Mouse (Mus musculus) left cerebral cortex, adult 18-20 months (tissue): ENCODE measurements around the gene Ptges2. TPM values are rescaled to one million over a fixed set of nuclear protein-coding genes. Genes with fewer than 3 reads are reported as not detected.

Experiments
- DNase-seq, 2 experiments: peaks; one replicate each; pipeline ENCODE4 v3.0.0; 2021 to 2022; ENCODE audit warnings: low spot score in 2 of 2, mixed read lengths in 1 of 2
- total RNA-seq, 2 experiments: library from RNA; stranded (reverse); gene quantifications; 2 replicates each; pipeline ENCODE4 v1.2.3; 2021

The Ptges2 gene
- total RNA-seq, 2 experiments from 2014 or later, result 49.5 to 51.2 TPM

- no peak for DNase-seq
Observed at GRCm38 (mm10) chr2:32438733-32439132, 43.0 kb downstream of the Ptges2 start.

GRCm38 (mm10) chr2:32439177-32439576 lies 43.5 kb downstream of the Ptges2 start:
- DNase-seq, result no peak

DNA sequence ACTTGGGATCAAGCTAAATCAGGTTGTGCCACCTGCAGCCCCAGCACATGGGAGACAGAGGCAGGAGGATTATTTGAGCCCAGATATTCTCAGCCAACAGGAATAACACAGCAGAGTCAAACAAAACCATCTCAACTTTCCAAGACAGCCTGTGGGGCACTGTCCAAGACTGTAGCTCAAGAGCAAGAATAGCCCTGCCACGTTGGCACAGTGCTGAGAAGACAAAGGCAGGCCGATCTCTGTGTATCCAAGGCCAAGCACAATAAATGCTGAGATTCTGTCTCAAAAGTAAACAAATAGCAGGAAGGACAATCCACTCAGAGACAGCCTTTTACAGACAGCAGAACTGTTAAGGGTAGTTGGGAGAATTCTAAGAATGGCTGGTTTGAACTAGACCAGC lies 44.5 kb downstream of the Ptges2 start:
- DNase-seq, result no peak

GRCm38 (mm10) chr2:32440632-32441031 lies 44.9 kb downstream of the Ptges2 start:
- no peak for DNase-seq

DNA sequence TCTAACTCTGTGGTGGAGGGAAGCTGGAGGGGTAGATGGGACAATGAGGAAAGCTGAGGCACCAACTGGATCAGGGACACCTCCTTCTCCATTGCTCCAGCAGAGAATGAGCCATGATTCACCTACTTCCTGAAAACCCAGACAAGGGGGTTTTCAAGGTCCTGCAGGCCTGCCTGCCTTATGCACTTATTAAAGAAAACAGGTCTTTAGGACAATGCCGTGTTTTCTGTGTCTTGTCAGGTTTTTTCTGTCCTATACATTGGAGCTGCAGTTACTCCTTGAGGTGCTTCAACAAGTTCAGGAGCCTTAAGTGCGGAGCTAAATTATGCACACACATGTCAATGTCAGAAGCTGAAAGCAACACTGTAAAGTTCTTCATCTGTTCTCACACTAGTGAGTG lies 45.9 kb downstream of the Ptges2 start:
- no peak for DNase-seq

DNA sequence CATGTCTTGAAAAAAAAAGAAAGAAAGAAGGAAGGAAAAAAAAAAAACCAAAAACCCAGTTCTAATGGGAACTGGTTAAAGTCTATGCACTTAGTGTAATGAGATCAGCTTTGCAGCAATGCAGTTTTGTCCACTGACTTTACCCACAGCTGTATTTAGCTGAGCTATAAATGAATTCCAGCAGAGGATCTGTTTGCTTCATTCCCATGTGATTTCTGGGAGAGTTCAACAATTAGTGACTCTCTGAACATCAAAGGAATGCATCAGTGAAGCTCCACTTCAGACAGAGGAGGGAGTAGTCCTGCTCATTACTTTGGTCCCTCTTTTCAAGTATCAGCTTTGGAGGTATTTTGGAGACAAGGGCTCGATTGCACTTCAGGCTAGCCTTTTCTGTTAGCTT lies 49.8 kb downstream of the Ptges2 start:
- DNase-seq, result no peak

DNA sequence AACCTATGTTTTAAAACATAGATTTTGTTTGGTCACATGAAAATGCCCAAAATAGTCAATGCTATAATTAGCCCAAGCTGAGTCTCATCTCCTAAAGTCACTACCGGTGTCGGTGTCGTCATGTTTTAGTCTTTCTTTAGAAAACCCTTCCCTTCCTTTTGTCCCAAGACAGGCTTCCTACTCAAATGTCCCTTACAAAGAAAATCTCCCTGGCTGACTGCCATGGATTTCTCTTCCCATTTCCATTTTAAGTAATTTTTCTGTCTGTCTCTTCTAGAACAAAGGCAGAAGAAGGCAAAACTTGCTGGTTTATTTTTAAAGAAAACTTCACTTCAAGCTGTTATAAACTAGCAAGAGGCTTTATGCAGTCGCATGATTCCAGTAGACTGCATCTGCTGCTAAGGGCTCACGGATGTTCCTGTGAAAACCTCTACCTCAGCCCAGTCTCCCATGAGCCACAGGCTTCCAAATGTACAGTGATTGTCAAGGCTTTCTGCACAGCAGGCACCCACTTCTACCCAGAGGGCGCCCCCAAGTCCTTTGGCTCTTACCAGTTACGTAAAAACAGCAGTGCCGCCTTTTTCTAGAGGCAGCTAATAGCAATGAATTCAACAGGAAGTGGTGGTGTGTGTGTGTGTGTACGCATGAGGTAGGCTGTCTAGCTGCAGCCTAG lies 51.7 kb downstream of the Ptges2 start:
- DNase-seq, result peak; percentile 47 to 62

DNA sequence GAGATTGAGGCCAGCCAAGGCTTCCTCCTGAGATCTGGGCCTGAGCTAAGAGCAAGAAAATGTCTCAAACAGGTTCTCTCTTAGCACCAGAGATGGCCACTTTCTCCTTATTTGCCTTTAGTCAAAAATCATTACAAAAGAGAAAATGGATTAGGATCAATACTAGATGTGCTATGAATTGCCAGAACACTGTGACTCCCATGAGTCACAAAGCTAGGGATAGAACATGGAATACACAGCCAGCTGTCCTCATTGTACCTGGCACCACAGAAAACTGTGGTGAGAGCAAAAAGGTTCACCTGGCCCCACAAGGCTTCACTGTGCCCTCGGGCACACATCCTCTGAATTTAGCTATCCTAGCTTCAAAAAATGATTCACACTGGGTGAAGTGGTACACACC lies 52.8 kb downstream of the Ptges2 start:
- no peak for DNase-seq

DNA sequence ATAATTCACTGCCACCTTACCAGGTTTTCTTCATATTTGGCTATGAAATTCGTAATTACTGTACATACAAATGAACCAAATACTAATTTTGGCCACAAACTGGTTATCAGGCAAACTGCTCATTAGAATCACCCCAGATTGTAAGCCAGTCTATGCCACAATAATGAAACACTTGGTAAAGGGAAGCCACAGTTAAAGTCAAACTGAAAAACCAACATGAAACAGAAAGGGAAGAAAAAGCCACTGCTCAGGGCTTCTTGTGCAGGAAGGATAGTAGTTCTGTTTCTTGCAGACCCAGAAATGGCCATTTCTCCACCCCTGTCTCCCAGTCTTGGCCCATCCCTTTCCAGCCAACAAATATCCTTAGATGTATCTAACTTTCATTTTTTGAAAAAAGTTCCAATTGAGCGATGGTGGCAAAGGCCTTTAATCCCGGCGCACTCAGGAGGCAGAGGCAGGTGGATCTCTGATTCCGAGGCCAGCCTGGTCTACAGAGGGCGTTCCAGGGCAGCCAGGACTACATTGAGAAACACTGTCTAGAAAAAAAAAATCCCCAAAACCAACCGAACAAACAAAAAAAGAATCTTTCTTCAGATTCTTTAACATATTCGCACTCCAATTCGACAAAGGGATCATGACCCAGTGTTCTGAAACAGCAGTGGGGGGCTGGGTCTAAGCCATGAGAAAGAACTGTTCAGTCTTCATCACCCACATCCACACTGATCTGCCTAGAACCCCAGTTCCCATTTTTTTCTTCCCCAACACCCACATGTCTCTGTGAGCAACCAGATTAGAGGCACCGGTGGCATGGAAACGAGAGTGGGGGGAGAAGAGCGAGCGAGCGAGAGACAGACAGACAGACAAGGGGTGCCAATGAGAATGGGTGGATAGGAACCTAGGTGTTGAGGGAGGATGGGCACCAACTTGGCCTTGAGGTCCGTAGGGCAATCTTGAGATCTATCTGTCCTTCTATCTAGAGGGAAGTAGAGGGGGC lies 54.4 kb downstream of the Ptges2 start, which contains the start of gene Naif1:
Naif1 (plus strand) TSS at position 697 of the 994 bp plus-strand sequence.
- peak in 1 of 2 experiments; percentile 38 for DNase-seq

DNA sequence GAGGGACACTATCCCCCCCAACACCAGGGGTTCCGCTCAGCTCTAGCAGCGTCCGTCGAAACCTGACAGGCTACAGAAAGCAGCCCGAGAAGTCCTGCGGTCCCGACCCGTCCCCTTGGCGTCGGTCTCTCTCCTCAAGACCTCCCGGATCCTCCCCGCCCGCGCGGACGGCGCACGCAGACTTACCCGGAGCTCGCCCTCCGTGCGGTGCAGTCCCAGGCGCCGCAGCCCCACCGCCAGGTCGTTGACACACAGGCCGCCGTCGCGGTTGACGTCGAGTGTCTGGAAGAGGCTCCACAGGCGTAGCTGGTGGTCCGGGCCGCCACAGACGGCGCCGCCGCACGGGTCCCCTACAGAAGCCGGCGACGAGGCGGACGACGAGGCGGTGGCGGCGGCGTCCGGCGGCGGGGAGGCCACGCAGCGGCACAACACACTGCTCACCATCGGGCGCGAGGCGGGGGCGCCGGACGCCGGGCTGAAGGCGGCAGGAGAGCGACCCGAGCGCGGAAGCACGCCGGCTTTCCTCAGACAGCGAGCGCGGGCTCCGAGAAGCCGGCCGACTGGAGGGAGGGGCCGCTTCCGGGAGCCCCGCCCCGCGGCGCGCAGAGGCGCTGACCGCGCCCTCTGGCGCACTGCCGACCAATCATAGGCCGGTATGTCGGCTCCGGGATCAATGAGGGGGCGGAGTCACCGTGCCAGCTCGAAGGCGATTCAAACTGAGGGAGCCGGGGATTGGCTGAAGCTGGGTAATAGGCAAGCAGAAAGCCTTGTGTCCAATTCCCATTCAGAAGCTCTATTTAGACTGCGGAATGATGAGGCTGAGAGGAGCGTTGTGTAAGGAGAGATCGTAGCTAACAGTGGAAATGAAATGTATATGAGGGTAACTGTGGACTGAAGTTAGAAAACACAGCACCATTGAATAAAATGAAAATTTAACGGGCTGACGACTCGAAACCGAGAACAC lies 55.5 kb downstream of the Ptges2 start, which contains the start of gene Slc25a25:
Slc25a25 (minus strand) TSS at position 565 of the 964 bp plus-strand sequence.
- peak; percentile 97 to 98 for DNase-seq

DNA sequence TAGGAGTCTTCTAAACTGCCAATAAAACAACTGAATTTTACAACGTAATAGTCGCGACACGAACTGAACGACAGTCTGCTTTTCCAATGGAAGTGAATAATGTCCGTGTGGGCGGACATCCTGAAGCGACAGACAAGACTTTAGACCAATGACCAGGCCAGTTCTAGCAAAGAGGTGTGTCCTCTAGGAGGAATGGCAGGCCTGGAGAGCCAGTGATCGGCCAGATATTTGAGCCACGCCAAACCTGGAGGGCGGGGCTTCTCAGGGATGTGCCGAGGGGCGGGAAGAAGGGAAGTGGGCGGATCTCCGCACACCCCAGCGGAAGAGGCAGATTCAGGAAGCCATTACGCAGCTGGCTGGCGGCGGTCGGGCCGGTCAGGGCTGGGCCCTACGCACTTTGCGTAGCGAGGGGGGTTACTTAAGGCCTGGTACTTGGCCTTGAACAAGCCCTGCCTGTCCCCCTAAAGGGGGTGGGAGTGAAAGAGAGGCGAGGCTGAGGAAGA lies 56.2 kb downstream of the Ptges2 start:
- peak; percentile 96 to 99 for DNase-seq

DNA sequence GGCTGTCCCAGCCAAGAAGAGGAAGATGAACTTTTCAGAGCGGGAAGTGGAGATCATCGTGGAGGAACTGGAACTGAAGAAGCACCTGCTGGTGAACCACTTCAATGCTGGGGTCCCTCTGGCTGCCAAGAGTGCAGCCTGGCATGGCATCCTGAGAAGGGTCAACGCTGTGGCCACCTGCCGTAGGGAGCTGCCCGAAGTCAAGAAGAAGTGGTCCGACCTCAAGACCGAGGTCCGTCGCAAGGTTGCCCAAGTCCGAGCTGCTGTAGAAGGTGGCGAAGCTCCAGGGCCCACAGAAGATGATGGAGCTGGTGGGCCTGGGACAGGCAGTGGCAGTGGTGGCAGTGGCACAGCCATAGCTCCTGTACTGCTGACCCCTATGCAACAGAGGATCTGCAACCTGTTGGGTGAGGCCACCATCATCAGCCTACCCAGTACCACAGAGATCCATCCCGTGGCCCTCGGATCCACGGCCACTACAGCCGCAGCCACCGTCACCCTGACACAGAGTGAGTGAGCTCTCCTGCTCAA lies 56.8 kb downstream of the Ptges2 start:
- DNase-seq, result no peak

- DNase-seq, result no peak
Observed at GRCm38 (mm10) chr2:32453641-32454303, 58.1 kb downstream of the Ptges2 start.

- DNase-seq, result no peak
Observed at GRCm38 (mm10) chr2:32454633-32455032, 58.9 kb downstream of the Ptges2 start.

DNA sequence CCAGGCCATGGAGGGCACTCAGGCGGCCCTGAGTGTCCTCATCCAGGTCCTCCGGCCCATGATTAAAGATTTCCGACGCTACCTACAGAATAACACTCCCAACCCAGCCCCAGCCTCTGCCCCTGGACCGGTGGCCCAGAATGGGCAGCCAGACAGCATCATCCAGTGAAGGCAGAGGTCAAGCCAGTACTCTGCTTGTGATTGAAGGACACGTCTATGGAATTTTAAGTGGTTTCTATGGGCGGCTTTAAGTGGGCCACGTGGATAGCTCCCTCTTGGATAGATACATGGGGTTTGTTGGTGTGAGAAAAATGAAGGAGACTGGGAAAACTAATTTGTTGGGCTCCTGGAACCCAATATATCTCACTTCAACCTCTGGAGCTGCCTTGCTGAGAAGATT lies 59.4 kb downstream of the Ptges2 start:
- DNase-seq, result no peak

Other genes starting within 250 kb of the Ptges2 start
- gene Prrc2b, start 244.8 kb upstream of the Ptges2 start, total RNA-seq, result 100 to 1,000 TPM; 259 to 266 TPM
- 10 to 100 TPM; 19.3 to 23.5 TPM for gene Pomt1, start 159.3 kb upstream of the Ptges2 start, total RNA-seq
- 10 to 100 TPM; 49.6 to 53.6 TPM for gene Uck1, start 135.7 kb upstream of the Ptges2 start, total RNA-seq
- gene Golga2, start 108.5 kb upstream of the Ptges2 start, total RNA-seq, result 10 to 100 TPM; 84.2 to 88.5 TPM
- 100 to 1,000 TPM; 205 to 210 TPM for gene Swi5, start 107.8 kb upstream of the Ptges2 start, total RNA-seq
- 10 to 100 TPM; 66.4 to 78.3 TPM for gene Ciz1, start 43.6 kb upstream of the Ptges2 start, total RNA-seq
- 1,000 to 10,000 TPM; 1,236 to 1,244 TPM for gene Dnm1, start 42.6 kb upstream of the Ptges2 start, total RNA-seq
- 100 to 1,000 TPM; 283 to 350 TPM for gene 1110008P14Rik, start 14.0 kb upstream of the Ptges2 start, total RNA-seq
- under 1 TPM; 0.77 to 0.84 TPM for gene Lcn2, start 7.6 kb upstream of the Ptges2 start, total RNA-seq
- gene Naif1, start 54.6 kb downstream of the Ptges2 start, total RNA-seq, result 1 to 10 TPM; 3.7 to 4.6 TPM
- 10 to 100 TPM; 67.5 to 72.1 TPM for gene Slc25a25, start 55.5 kb downstream of the Ptges2 start, total RNA-seq
- gene Fam102a, start 139.4 kb downstream of the Ptges2 start, total RNA-seq, result 10 to 100 TPM; 67.3 to 68.4 TPM
- gene Dpm2, start 175.0 kb downstream of the Ptges2 start, total RNA-seq, result 10 to 100 TPM; 71.4 to 77.1 TPM
- gene Pip5kl1, start 178.9 kb downstream of the Ptges2 start, total RNA-seq, result 10 to 100 TPM in 1 of 2 experiments, 1 to 10 TPM in 1; 8.6 to 10.3 TPM
- under 1 TPM; 0.79 to 0.82 TPM for gene 9430097D07Rik, start 179.8 kb downstream of the Ptges2 start, total RNA-seq
- 10 to 100 TPM; 40.6 TPM for gene St6galnac4, start 191.2 kb downstream of the Ptges2 start, total RNA-seq
- 100 to 1,000 TPM; 113 to 130 TPM for gene St6galnac6, start 203.8 kb downstream of the Ptges2 start, total RNA-seq
- gene Ak1, start 225.9 kb downstream of the Ptges2 start, total RNA-seq, result 100 to 1,000 TPM; 151 to 160 TPM